28 mouse cellular contexts compared by ENCODE assay signal in the genomic region with DNA sequence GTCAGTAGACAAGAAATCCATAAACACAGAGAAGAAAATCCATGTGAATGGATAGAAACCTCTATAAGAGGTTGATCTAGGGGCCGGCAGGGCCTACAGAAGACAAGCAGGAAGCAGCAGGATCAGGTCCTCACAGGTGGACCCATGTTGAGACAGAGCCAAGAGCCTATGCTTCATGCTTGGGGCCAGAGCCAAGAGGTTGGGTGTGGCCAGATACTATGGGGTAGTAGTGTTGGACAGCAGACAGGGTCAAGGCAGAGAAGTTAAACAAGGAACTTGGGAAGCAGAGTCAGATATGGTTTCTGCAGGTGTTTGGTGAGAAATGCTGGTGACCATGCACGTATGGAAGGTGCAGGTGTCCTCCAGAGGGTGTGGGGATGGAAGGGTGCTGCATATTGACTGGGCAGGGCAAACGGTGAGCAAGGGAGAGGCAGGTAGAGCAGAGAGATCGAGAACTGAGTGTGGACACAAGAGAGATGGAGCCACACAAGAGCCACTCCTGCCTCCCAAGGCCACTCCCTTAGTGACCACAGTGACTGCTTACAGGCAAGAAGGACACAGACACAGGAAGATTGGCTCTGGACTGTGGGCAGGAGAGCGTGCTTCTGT.
DNase-seq lines count a peak whose midpoint lies in the region; ATAC-seq and TF ChIP-seq lines count a peak whose summit lies in the region.
"Had no signal": no experiment of that assay in that cellular context is flagged by ENCODE, and none has a peak within 500 bp of the region (broad histone marks: within the 10 kb centered on the region; RNA-seq: fewer than 3 reads in every experiment).

No protein-coding gene starts in this region.

- H3K4me1 ChIP-seq in lung, postnatal 0 days (ENCODE audit: insufficient read depth, low read depth, low read length) = no peaks in the 10 kb centered on the region
- H3K4me1 ChIP-seq in small intestine, adult 2 months (ENCODE audit: control insufficient read depth, insufficient read depth, insufficient read length, low read length) = peaks cover 35% of the 10 kb centered on the region
- 0 out of 2 replicates have a peak, but pooled peaks cover 2% of the 10 kb centered on the region for H3K4me1 ChIP-seq in stomach, postnatal 0 days (replicated peaks; ENCODE audit: control insufficient read depth, insufficient read depth)

- no peak overlapping the region for H3K4me2 ChIP-seq in lung, postnatal 0 days (replicated peaks; ENCODE audit: low read depth, low read length)
- no peak overlapping the region for H3K4me2 ChIP-seq in stomach, postnatal 0 days (replicated peaks; ENCODE audit: low read depth)
- H3K4me2 ChIP-seq: heart, embryonic 11.5 days; heart, embryonic 15.5 days; hindbrain, embryonic 13.5 days had no signal

- TF ChIP-seq POLR2A in small intestine, adult 2 months (IDR thresholded peaks at IDR 0.05; ENCODE audit: low read depth, low read length) = no peak

- TF ChIP-seq CTCF in lung, postnatal 0 days (IDR thresholded peaks at IDR 0.05) = no peak
- TF ChIP-seq CTCF in small intestine, adult 2 months (IDR thresholded peaks at IDR 0.05; ENCODE audit: extremely low read depth, insufficient read length, insufficient replicate concordance, low read depth, low read length) = no peak
- TF ChIP-seq CTCF in stomach, postnatal 0 days (IDR thresholded peaks at IDR 0.05; ENCODE audit: low read depth) = no peak

- no peak; the same call in 1 of the 2 replicates for ATAC-seq in lung, postnatal 0 days
- peak; percentile 89 for ATAC-seq in stomach, postnatal 0 days (ENCODE audit: low FRiP score, low TSS enrichment)
- ATAC-seq: activated CD4-positive, CD25-positive, alpha-beta regulatory T cell, adult 4 months; forebrain, embryonic 14.5 days; forebrain, postnatal 0 days; hindbrain, postnatal 0 days had no signal

- H3K9me3 ChIP-seq in lung, postnatal 0 days (ENCODE audit: low read length) = no peaks in the 10 kb centered on the region
- H3K9me3 ChIP-seq in stomach, postnatal 0 days (ENCODE audit: control insufficient read depth, low read length) = no peaks in the 10 kb centered on the region
- H3K9me3 ChIP-seq: forebrain, embryonic 10.5 days; G1E; heart, embryonic 15.5 days; hindbrain, embryonic 10.5 days; hindbrain, embryonic 13.5 days had no signal

- no peaks in the 10 kb centered on the region for H3K36me3 ChIP-seq in lung, postnatal 0 days (ENCODE audit: insufficient read depth, low read length)
- peaks cover 9% of the 10 kb centered on the region; the same call in 1 of the 2 replicates for H3K36me3 ChIP-seq in small intestine, adult 2 months (ENCODE audit: control insufficient read depth, insufficient read depth, low read length)
- no peaks in the 10 kb centered on the region for H3K36me3 ChIP-seq in stomach, postnatal 0 days (ENCODE audit: control insufficient read depth, insufficient read depth, low read length)
- H3K36me3 ChIP-seq: forebrain, embryonic 10.5 days; G1E; heart, embryonic 15.5 days; hindbrain, embryonic 10.5 days had no signal

- no peak overlapping the region for H3K9ac ChIP-seq in lung, postnatal 0 days (replicated peaks; ENCODE audit: low read depth)
- H3K9ac ChIP-seq in stomach, postnatal 0 days (ENCODE audit: low read length) = no peak overlapping the region
- H3K9ac ChIP-seq: forebrain, postnatal 0 days; heart, embryonic 15.5 days; hindbrain, embryonic 13.5 days had no signal

- no peak for TF ChIP-seq EP300 in lung, postnatal 0 days (IDR thresholded peaks at IDR 0.05)
- TF ChIP-seq EP300 in stomach, postnatal 0 days (optimal IDR thresholded peaks at IDR 0.05) = no peak

- peak; percentile 22 for DNase-seq in lung, postnatal 0 days (ENCODE audit: low spot score)
- DNase-seq in lung, postnatal 25 days (ENCODE audit: low spot score) = no peak
- peak; percentile 47 for DNase-seq in NIH3T3 (ENCODE audit: low read depth)
- peak; percentile 85 for DNase-seq in stomach, postnatal 0 days (ENCODE audit: low spot score)
- DNase-seq in kidney, postnatal 4 days = no peak
- no peak for DNase-seq in cerebellum, adult 9-10 months
- DNase-seq: adrenal gland, adult 8-10 months; adrenal gland, postnatal 25 days; B cell, adult 2 months; cerebellum, adult 11-12 months; cerebellum, adult 8-10 months; cerebellum, postnatal 14 days; forebrain, postnatal 0 days; gastrocnemius, adult 2 months; gastrocnemius, postnatal 14 days; heart, adult 11 months; heart, postnatal 10 days; heart, postnatal 36 days had no signal

- H3K27ac ChIP-seq in lung, postnatal 0 days (ENCODE audit: low read length) = no peak overlapping the region
- H3K27ac ChIP-seq in small intestine, adult 2 months (ENCODE audit: insufficient read depth, low read depth, low read length) = peak overlapping the region; percentile 88
- H3K27ac ChIP-seq in stomach, postnatal 0 days (replicated peaks) = peak overlapping the region; percentile 82
- H3K27ac ChIP-seq: forebrain, embryonic 10.5 days; gastrocnemius, adult 2 months; heart, embryonic 15.5 days; hindbrain, embryonic 10.5 days; hindbrain, embryonic 13.5 days; hindbrain, postnatal 0 days had no signal

- WGBS in lung, postnatal 0 days = 61% methylated on average over 5 of the region's 5 CpGs
- 32% methylated on average over 5 of the region's 5 CpGs for WGBS in small intestine, adult 2 months
- 60% methylated on average over 5 of the region's 5 CpGs for WGBS in stomach, postnatal 0 days

- H3K4me3 ChIP-seq in lung, postnatal 0 days (ENCODE audit: low read depth, low read length) = no peak overlapping the region
- peak overlapping the region; percentile 6; the same call in 1 of the 2 replicates for H3K4me3 ChIP-seq in small intestine, adult 2 months (ENCODE audit: low read depth, low read length)
- H3K4me3 ChIP-seq in stomach, postnatal 0 days (ENCODE audit: low read depth, low read length) = no peak overlapping the region
- H3K4me3 ChIP-seq: forebrain, embryonic 10.5 days; gastrocnemius, adult 2 months; heart, embryonic 15.5 days; hindbrain, embryonic 10.5 days; hindbrain, embryonic 13.5 days had no signal

- H3K27me3 ChIP-seq in lung, postnatal 0 days (replicated peaks; ENCODE audit: insufficient read depth, low read length) = no peaks in the 10 kb centered on the region
- no peaks in the 10 kb centered on the region for H3K27me3 ChIP-seq in small intestine, adult 2 months (ENCODE audit: control insufficient read depth, insufficient read depth, low read length)
- H3K27me3 ChIP-seq in stomach, postnatal 0 days (ENCODE audit: control insufficient read depth, insufficient read depth, low read length) = no peaks in the 10 kb centered on the region
- H3K27me3 ChIP-seq: heart, embryonic 15.5 days; hindbrain, embryonic 13.5 days had no signal

Comparison
In these comparisons a context has a peak if more than half of its experiments do, and no peak if none do; other contexts are left out.
1. DNase-seq: peak in lung, postnatal 0 days (single experiment), NIH3T3 (single experiment) and stomach, postnatal 0 days (single experiment); none in lung, postnatal 25 days (single experiment), kidney, postnatal 4 days (0 of 2) and cerebellum, adult 9-10 months (single experiment).